Mouse (Mus musculus) ES-Bruce4 (cell line): ENCODE data around the gene Eif2ak4.

Experiments used
- CTCF ChIP-seq: IDR thresholded peaks from one replicate; pipeline ENCODE4 v1.8.1; 2011; ENCODE audit warnings: low read depth, low read length
- POLR2A ChIP-seq: IDR thresholded peaks from one replicate; pipeline ENCODE4 v1.8.1; 2011; ENCODE audit warnings: low read length; ENCODE audit not compliant: insufficient read depth

- TF ChIP-seq POLR2A = no peak
- TF ChIP-seq CTCF = no peak
These were observed 122.3 kb downstream of the Eif2ak4 start for GRCm38 (mm10) chr2:118510447-118511310.
